Comparison of ENCODE assay signal across 15 mouse cellular contexts in the genomic region with DNA sequence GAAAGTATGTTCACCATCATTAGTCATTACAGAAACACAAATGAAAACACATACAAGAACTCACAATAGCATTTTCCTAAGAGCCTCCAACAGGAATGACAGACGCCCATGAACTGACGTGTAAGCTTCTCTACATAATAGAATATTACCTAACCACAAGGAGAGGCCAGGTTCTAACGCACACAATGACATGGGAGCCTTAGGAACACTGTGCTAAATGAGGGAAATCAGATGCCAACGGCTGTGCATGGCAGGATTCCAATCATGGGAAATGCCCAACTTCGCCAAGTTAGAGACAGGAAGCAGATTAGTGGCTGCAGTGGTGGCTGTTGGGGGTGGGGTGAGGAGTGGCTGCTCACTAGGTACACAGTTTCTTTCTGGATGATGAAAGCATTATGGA.
DNase-seq lines count a peak whose midpoint lies in the region; ATAC-seq and TF ChIP-seq lines count a peak whose summit lies in the region.
"Had no signal": no experiment of that assay in that cellular context is flagged by ENCODE, and none has a peak within 500 bp of the region (broad histone marks: within the 10 kb centered on the region; RNA-seq: fewer than 3 reads in every experiment).

No protein-coding gene starts in this region.

- 0 out of 2 replicates have a peak, but pooled peaks have one; percentile 51 for ATAC-seq in forebrain, embryonic 13.5 days
- ATAC-seq in forebrain, embryonic 12.5 days (ENCODE audit: low FRiP score): no peak
- peak; percentile 34 for ATAC-seq in forebrain, postnatal 0 days
- no peak for ATAC-seq in granulocyte monocyte progenitor cell, adult 5-6 weeks (replicated peaks; ENCODE audit: poor library complexity, severe bottlenecking)

- 36% methylated on average over 5 of the region's 5 CpGs for WGBS in forebrain, embryonic 13.5 days
- 59% methylated on average over 5 of the region's 5 CpGs for WGBS in forebrain, embryonic 12.5 days
- WGBS in forebrain, postnatal 0 days: 34% methylated on average over 5 of the region's 5 CpGs

- H3K4me3 ChIP-seq in forebrain, embryonic 13.5 days: no peak overlapping the region
- no peak overlapping the region for H3K4me3 ChIP-seq in forebrain, embryonic 12.5 days (replicated peaks)
- H3K4me3 ChIP-seq in forebrain, postnatal 0 days (ENCODE audit: low read depth, low read length): no peak overlapping the region
- H3K4me3 ChIP-seq: neural tube, embryonic 13.5 days had no signal

- peaks cover 20% of the 10 kb centered on the region for H3K4me1 ChIP-seq in forebrain, embryonic 13.5 days
- H3K4me1 ChIP-seq in forebrain, embryonic 12.5 days: no peaks in the 10 kb centered on the region
- peaks cover 5% of the 10 kb centered on the region; the same call in 1 of the 2 replicates for H3K4me1 ChIP-seq in forebrain, postnatal 0 days (ENCODE audit: insufficient read depth)

- H3K9ac ChIP-seq in forebrain, embryonic 13.5 days: no peak overlapping the region
- no peak overlapping the region for H3K9ac ChIP-seq in forebrain, embryonic 12.5 days
- H3K9ac ChIP-seq in forebrain, postnatal 0 days: no peak overlapping the region
- H3K9ac ChIP-seq: neural tube, embryonic 13.5 days had no signal

- no peak for TF ChIP-seq CTCF in forebrain, postnatal 0 days (IDR thresholded peaks at IDR 0.05; ENCODE audit: low read depth)

- 0 out of 2 replicates have a peak overlapping the region, but pooled peaks have one; percentile 37 for H3K27ac ChIP-seq in forebrain, embryonic 13.5 days
- H3K27ac ChIP-seq in forebrain, embryonic 12.5 days: no peak overlapping the region
- H3K27ac ChIP-seq in forebrain, postnatal 0 days (ENCODE audit: low read depth, low read length): no peak overlapping the region
- H3K27ac ChIP-seq: kidney, postnatal 0 days; neural tube, embryonic 13.5 days had no signal

- no peak overlapping the region for H3K4me2 ChIP-seq in forebrain, embryonic 13.5 days
- H3K4me2 ChIP-seq in forebrain, embryonic 12.5 days: no peak overlapping the region
- H3K4me2 ChIP-seq in forebrain, postnatal 0 days (ENCODE audit: low read depth): no peak overlapping the region
- H3K4me2 ChIP-seq: neural tube, embryonic 13.5 days had no signal

- no peaks in the 10 kb centered on the region for H3K9me3 ChIP-seq in forebrain, embryonic 13.5 days (replicated peaks)
- no peaks in the 10 kb centered on the region for H3K9me3 ChIP-seq in forebrain, embryonic 12.5 days
- H3K9me3 ChIP-seq in forebrain, postnatal 0 days (ENCODE audit: low read length): no peaks in the 10 kb centered on the region
- H3K9me3 ChIP-seq: neural tube, embryonic 13.5 days had no signal

- no peaks in the 10 kb centered on the region for H3K36me3 ChIP-seq in forebrain, embryonic 13.5 days (ENCODE audit: poor library complexity, severe bottlenecking)
- no peaks in the 10 kb centered on the region for H3K36me3 ChIP-seq in forebrain, embryonic 12.5 days (replicated peaks)
- H3K36me3 ChIP-seq in forebrain, postnatal 0 days (ENCODE audit: insufficient read depth): no peaks in the 10 kb centered on the region
- H3K36me3 ChIP-seq: neural tube, embryonic 13.5 days had no signal

- peak; percentile 3 to 21 for DNase-seq in kidney, postnatal 36 days
- DNase-seq in kidney, adult 11 months: no peak
- DNase-seq in 3T3-L1 (ENCODE audit: low read depth, low spot score): peak; percentile 38
- DNase-seq in forebrain, postnatal 0 days: peak; percentile 66
- DNase-seq in ovary, postnatal 36 days (ENCODE audit: low spot score): no peak
- DNase-seq: adrenal gland, adult 2 months; heart, adult 18-20 months; heart, postnatal 36 days; liver; right cerebral cortex, postnatal 25 days had no signal

- H3K27me3 ChIP-seq in forebrain, embryonic 13.5 days: no peaks in the 10 kb centered on the region
- no peaks in the 10 kb centered on the region for H3K27me3 ChIP-seq in forebrain, embryonic 12.5 days
- no peaks in the 10 kb centered on the region for H3K27me3 ChIP-seq in forebrain, postnatal 0 days (ENCODE audit: insufficient read depth, low read length)
- H3K27me3 ChIP-seq: neural tube, embryonic 13.5 days had no signal

Comparison
In these comparisons a context has a peak if more than half of its experiments do, and no peak if none do; other contexts are left out.
1. ATAC-seq: peak in forebrain, embryonic 13.5 days (single experiment) and forebrain, postnatal 0 days (single experiment); none in forebrain, embryonic 12.5 days (single experiment) and granulocyte monocyte progenitor cell, adult 5-6 weeks (single experiment).
2. DNase-seq: peak in kidney, postnatal 36 days (2 of 2), 3T3-L1 (single experiment) and forebrain, postnatal 0 days (single experiment); none in kidney, adult 11 months (single experiment) and ovary, postnatal 36 days (single experiment).